Mouse (Mus musculus): ENCODE data around the gene Gm45837. TPM values are rescaled to one million over a fixed set of nuclear protein-coding genes. Genes with fewer than 3 reads are reported as not detected.
A peak's percentile ranks its signal among the peaks of the same experiment; 100 is the strongest.

Gm45837 gene
- polyA plus RNA-seq, 1 experiment from 2014 or later, result 2.1 TPM

GRCm38 (mm10) chr7:101378285-101378684, 32.4 kb upstream of the Gm45837 start:
- no peak for ATAC-seq (ENCODE audit: insufficient number of reproducible peaks, insufficient read depth, low FRiP score, low TSS enrichment, low read depth)
- H3K27ac ChIP-seq, result peak overlapping the region; percentile 74
- peak overlapping the region; percentile 51 for H3K4me2 ChIP-seq
- H3K9ac ChIP-seq, result peak overlapping the region; percentile 64
- H3K4me3 ChIP-seq, result peak overlapping the region; percentile 26
- no peaks in the 10 kb centered on the region for H3K9me3 ChIP-seq
- 54% methylated on average over 3 of the region's 3 CpGs for WGBS
- H3K4me1 ChIP-seq, result peaks cover 24% of the 10 kb centered on the region
- no peaks in the 10 kb centered on the region for H3K27me3 ChIP-seq
- H3K36me3 ChIP-seq, result no peaks in the 10 kb centered on the region

GRCm38 (mm10) chr7:101378796-101379465, 31.8 kb upstream of the Gm45837 start:
- H3K27ac ChIP-seq, result peak overlapping the region; percentile 74; the same call in 1 of the 2 replicates
- H3K27me3 ChIP-seq, result no peaks in the 10 kb centered on the region
- no peaks in the 10 kb centered on the region for H3K9me3 ChIP-seq
- peak overlapping the region; percentile 64 for H3K9ac ChIP-seq
- H3K4me2 ChIP-seq, result peak overlapping the region; percentile 51
- 0 out of 2 replicates have a peak overlapping the region, but pooled peaks have one; percentile 26 for H3K4me3 ChIP-seq
- 49% methylated on average over 5 of the region's 5 CpGs for WGBS
- no peak for ATAC-seq (ENCODE audit: insufficient number of reproducible peaks, insufficient read depth, low FRiP score, low TSS enrichment, low read depth)
- no peaks in the 10 kb centered on the region for H3K36me3 ChIP-seq
- peaks cover 22% of the 10 kb centered on the region for H3K4me1 ChIP-seq

GRCm38 (mm10) chr7:101379732-101380131, 31.0 kb upstream of the Gm45837 start:
- no peak overlapping the region for H3K27ac ChIP-seq
- H3K9ac ChIP-seq, result no peak overlapping the region
- H3K4me2 ChIP-seq, result no peak overlapping the region

GRCm38 (mm10) chr7:101381512-101381911, 29.2 kb upstream of the Gm45837 start:
- no peak overlapping the region for H3K4me3 ChIP-seq
- H3K4me2 ChIP-seq, result no peak overlapping the region
- no peaks in the 10 kb centered on the region for H3K9me3 ChIP-seq
- H3K9ac ChIP-seq, result no peak overlapping the region
- ATAC-seq (ENCODE audit: insufficient number of reproducible peaks, insufficient read depth, low FRiP score, low TSS enrichment, low read depth), result no peak
- no peaks in the 10 kb centered on the region for H3K36me3 ChIP-seq
- H3K4me1 ChIP-seq, result peaks cover 36% of the 10 kb centered on the region
- WGBS, result 79% methylated on average over 6 of the region's 6 CpGs
- no peaks in the 10 kb centered on the region for H3K27me3 ChIP-seq
- no peak overlapping the region for H3K27ac ChIP-seq

More at GRCm38 (mm10) chr7:101379732-101380131, 31.0 kb upstream of the Gm45837 start:
- Histone ChIP-seq H3K9me3 (no peaks in the 10 kb centered on the region), H3K4me1 (peaks cover 20% of the 10 kb centered on the region), H3K27me3 (no peaks in the 10 kb centered on the region), H3K36me3 (no peaks in the 10 kb centered on the region), H3K4me3 (no peak overlapping the region)
- 61% methylated on average over 2 of the region's 2 CpGs for WGBS
- ATAC-seq (ENCODE audit: insufficient number of reproducible peaks, insufficient read depth, low FRiP score, low TSS enrichment, low read depth), result no peak

GRCm38 (mm10) chr7:101382378-101382777, 28.3 kb upstream of the Gm45837 start:
- Histone ChIP-seq H3K9ac (no peak overlapping the region), H3K4me2 (no peak overlapping the region), H3K4me3 (no peak overlapping the region), H3K4me1 (peaks cover 36% of the 10 kb centered on the region), H3K36me3 (no peaks in the 10 kb centered on the region), H3K27ac (no peak overlapping the region), H3K27me3 (no peaks in the 10 kb centered on the region), H3K9me3 (no peaks in the 10 kb centered on the region)
- 64% methylated on average over 8 of the region's 8 CpGs for WGBS
- ATAC-seq (ENCODE audit: insufficient number of reproducible peaks, insufficient read depth, low FRiP score, low TSS enrichment, low read depth), result no peak

GRCm38 (mm10) chr7:101383756-101384155, 26.9 kb upstream of the Gm45837 start:
- peaks cover 28% of the 10 kb centered on the region for H3K4me1 ChIP-seq
- H3K4me2 ChIP-seq, result no peak overlapping the region
- peaks cover 4% of the 10 kb centered on the region for H3K36me3 ChIP-seq
- no peak for ATAC-seq (ENCODE audit: insufficient number of reproducible peaks, insufficient read depth, low FRiP score, low TSS enrichment, low read depth)
- no peak overlapping the region for H3K9ac ChIP-seq
- H3K27ac ChIP-seq, result no peak overlapping the region
- WGBS, result 78% methylated on average over 3 of the region's 3 CpGs
- no peaks in the 10 kb centered on the region for H3K27me3 ChIP-seq
- no peak overlapping the region for H3K4me3 ChIP-seq
- no peaks in the 10 kb centered on the region for H3K9me3 ChIP-seq

- H3K9ac ChIP-seq, result no peak overlapping the region
- no peaks in the 10 kb centered on the region for H3K27me3 ChIP-seq
- ATAC-seq (ENCODE audit: insufficient number of reproducible peaks, insufficient read depth, low FRiP score, low TSS enrichment, low read depth), result no peak
- WGBS, result 63% methylated on average over 10 of the region's 10 CpGs
- H3K4me3 ChIP-seq, result no peak overlapping the region
- H3K36me3 ChIP-seq, result peaks cover 6% of the 10 kb centered on the region
- H3K4me1 ChIP-seq, result peaks cover 18% of the 10 kb centered on the region
- H3K9me3 ChIP-seq, result no peaks in the 10 kb centered on the region
- H3K4me2 ChIP-seq, result no peak overlapping the region
- no peak overlapping the region for H3K27ac ChIP-seq
These were observed 25.8 kb upstream of the Gm45837 start for GRCm38 (mm10) chr7:101384931-101385330.

- Histone ChIP-seq H3K9ac (no peak overlapping the region), H3K36me3 (peaks cover 10% of the 10 kb centered on the region), H3K4me3 (no peak overlapping the region), H3K27ac (no peak overlapping the region), H3K4me2 (no peak overlapping the region), H3K4me1 (peaks cover 18% of the 10 kb centered on the region), H3K27me3 (no peaks in the 10 kb centered on the region), H3K9me3 (no peaks in the 10 kb centered on the region)
- 42% methylated on average over 6 of the region's 6 CpGs for WGBS
- ATAC-seq (ENCODE audit: insufficient number of reproducible peaks, insufficient read depth, low FRiP score, low TSS enrichment, low read depth), result no peak
These were observed 25.4 kb upstream of the Gm45837 start for GRCm38 (mm10) chr7:101385331-101385733.

GRCm38 (mm10) chr7:101385866-101386452, 24.7 kb upstream of the Gm45837 start:
- Histone ChIP-seq H3K9me3 (no peaks in the 10 kb centered on the region), H3K9ac (no peak overlapping the region), H3K36me3 (peaks cover 12% of the 10 kb centered on the region), H3K4me3 (no peak overlapping the region), H3K4me1 (peaks cover 18% of the 10 kb centered on the region), H3K27ac (no peak overlapping the region), H3K4me2 (no peak overlapping the region), H3K27me3 (no peaks in the 10 kb centered on the region)
- 46% methylated on average over 9 of the region's 10 CpGs for WGBS
- no peak; the same call in 1 of the 2 replicates for ATAC-seq (ENCODE audit: insufficient number of reproducible peaks, insufficient read depth, low FRiP score, low TSS enrichment, low read depth)

- no peak for ATAC-seq (ENCODE audit: insufficient number of reproducible peaks, insufficient read depth, low FRiP score, low TSS enrichment, low read depth)
- H3K27me3 ChIP-seq, result no peaks in the 10 kb centered on the region
- no peak overlapping the region for H3K27ac ChIP-seq
- H3K4me2 ChIP-seq, result no peak overlapping the region
- no peak overlapping the region for H3K4me3 ChIP-seq
- H3K36me3 ChIP-seq, result peaks cover 12% of the 10 kb centered on the region
- H3K4me1 ChIP-seq, result peaks cover 47% of the 10 kb centered on the region
- no peak overlapping the region for H3K9ac ChIP-seq
- 89% methylated on average over 6 of the region's 6 CpGs for WGBS
- no peaks in the 10 kb centered on the region for H3K9me3 ChIP-seq
These were observed 21.4 kb upstream of the Gm45837 start for GRCm38 (mm10) chr7:101389256-101389655.

GRCm38 (mm10) chr7:101391909-101392479, 18.7 kb upstream of the Gm45837 start:
- H3K27me3 ChIP-seq, result no peaks in the 10 kb centered on the region
- ATAC-seq (ENCODE audit: insufficient number of reproducible peaks, insufficient read depth, low FRiP score, low TSS enrichment, low read depth), result no peak
- H3K9me3 ChIP-seq, result no peaks in the 10 kb centered on the region
- H3K9ac ChIP-seq, result 0 out of 2 replicates have a peak overlapping the region, but pooled peaks have one; percentile 37
- peaks cover 47% of the 10 kb centered on the region for H3K4me1 ChIP-seq
- H3K36me3 ChIP-seq, result peaks cover 24% of the 10 kb centered on the region
- WGBS, result 78% methylated on average over 4 of the region's 4 CpGs
- peak overlapping the region; percentile 97 for H3K27ac ChIP-seq
- no peak overlapping the region for H3K4me2 ChIP-seq
- H3K4me3 ChIP-seq, result no peak overlapping the region

GRCm38 (mm10) chr7:101393015-101393414, 17.7 kb upstream of the Gm45837 start:
- Histone ChIP-seq H3K27ac (peak overlapping the region; percentile 97), H3K9ac (0 out of 2 replicates have a peak overlapping the region, but pooled peaks have one; percentile 37), H3K9me3 (no peaks in the 10 kb centered on the region), H3K27me3 (no peaks in the 10 kb centered on the region), H3K4me3 (no peak overlapping the region), H3K4me2 (peak overlapping the region; percentile 62; the same call in 1 of the 2 replicates), H3K4me1 (peaks cover 47% of the 10 kb centered on the region), H3K36me3 (peaks cover 34% of the 10 kb centered on the region)
- no peak for ATAC-seq (ENCODE audit: insufficient number of reproducible peaks, insufficient read depth, low FRiP score, low TSS enrichment, low read depth)
- 22% methylated on average over 4 of the region's 4 CpGs for WGBS
